Mouse (Mus musculus): ENCODE measurements around the gene Mios.

- TF ChIP-seq CTCF (IDR thresholded peaks at IDR 0.05; ENCODE audit: low read depth) (no peak), EP300 (IDR thresholded peaks at IDR 0.05; ENCODE audit: low read depth) (no peak)
Measured at GRCm38 (mm10) chr6:8209866-8210186, 804 bp downstream of the Mios start.
